Mouse (Mus musculus) embryo, embryonic 11.5 days (tissue): Measurements from ENCODE around the gene Akr1e1.
"Not testable (repeated sequence)": the region's sequence is repeated elsewhere in the genome, so short reads cannot be mapped to it uniquely, and the experiment has no call there.

Experiments used
- DNase-seq: peaks from one replicate; pipeline ENCODE4 v3.0.0-alpha.2; 2012; ENCODE audit warnings: low read depth, low spot score

The Akr1e1 gene

GRCm38 (mm10) chr13:4608961-4609409, at the start of gene Akr1e1:
Gene Akr1e1 (minus strand): TSS chr13:4609174.
- DNase-seq: peak; percentile 80

GRCm38 (mm10) chr13:4658346-4658745, 49.4 kb upstream of the Akr1e1 start:
- DNase-seq: no peak

DNA sequence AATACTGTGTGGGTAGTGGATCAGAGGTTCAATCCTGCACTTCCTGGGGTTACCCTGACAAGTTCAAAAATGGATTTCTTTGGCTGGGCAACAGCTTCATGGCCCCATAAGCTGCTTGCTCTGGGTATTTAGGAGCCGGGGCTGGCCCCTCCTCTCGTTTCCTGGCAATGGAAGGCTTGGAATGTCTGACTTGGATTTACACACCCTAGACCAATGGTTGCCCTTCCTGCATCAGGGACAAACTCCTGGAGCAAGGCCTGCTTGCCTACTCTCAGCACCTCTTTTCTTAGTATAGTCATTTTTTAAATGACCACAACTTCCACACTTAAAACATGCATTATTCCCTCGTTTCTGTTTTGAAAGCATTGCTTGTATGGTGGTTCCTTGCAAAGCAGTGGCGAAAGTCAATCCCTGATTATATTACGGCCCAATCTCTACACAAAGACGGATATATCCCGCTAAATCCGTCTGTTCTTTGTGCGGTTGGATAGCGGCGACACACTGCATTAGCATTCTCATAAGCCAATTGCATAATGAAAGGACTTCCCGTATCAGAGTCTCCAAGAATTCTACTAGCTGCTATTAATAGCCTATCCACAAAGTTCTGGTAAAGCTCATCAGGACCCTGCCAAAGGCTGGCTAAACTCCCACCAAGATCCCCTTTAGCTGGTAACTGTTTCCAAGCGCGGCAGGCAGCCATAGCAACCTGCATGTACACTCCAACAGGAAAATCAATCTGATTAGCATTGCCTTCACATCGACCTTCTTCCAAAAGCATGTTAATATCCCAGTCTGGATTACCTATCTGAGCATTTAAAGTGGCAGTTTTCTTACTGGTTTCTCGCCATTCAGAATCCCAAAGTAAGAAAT, 47.5 kb upstream of the Akr1e1 start:
- DNase-seq: no peak

- no peak for DNase-seq
Observed at GRCm38 (mm10) chr13:4650190-4650589, 41.2 kb upstream of the Akr1e1 start.

- DNase-seq: no peak
Observed at GRCm38 (mm10) chr13:4645248-4645647, 36.3 kb upstream of the Akr1e1 start.

DNA sequence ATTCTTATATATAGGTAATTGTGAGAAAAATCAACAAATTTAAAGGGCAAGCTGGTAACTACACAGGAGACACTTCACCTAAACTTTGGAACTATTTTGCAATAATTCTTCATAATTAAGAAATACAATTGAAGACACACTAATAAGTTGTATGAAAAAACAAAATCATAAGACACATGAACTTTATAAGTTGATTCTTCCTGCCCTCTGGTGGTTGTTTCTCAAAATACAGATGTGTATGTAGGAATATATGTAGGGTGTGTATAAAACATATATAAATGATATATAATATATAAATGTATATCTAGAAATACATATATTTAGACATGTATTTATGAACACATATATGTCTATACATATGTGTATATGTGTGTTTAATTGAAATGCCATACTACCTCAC, 1.9 kb upstream of the Akr1e1 start:
- DNase-seq: no peak

DNA sequence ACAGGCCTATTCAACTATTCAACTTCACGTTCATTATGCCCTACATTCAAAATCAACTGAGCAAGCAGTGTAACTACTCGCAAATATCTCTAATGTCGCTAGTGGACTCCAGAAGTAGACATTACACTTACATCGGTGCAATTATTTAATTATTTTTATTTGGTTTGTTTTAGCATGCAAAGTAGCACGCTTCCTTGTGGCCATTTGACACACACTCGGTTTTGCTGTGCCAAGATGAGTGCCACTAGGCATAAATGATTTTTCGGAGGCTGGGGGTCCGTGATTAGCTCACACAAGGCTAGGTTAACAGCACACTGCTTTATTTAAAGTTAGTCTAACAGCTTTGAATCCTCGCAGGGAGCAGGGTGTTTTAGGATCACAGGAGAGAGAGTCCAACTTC, 444 bp downstream of the Akr1e1 start:
- DNase-seq: peak; percentile 4

DNA sequence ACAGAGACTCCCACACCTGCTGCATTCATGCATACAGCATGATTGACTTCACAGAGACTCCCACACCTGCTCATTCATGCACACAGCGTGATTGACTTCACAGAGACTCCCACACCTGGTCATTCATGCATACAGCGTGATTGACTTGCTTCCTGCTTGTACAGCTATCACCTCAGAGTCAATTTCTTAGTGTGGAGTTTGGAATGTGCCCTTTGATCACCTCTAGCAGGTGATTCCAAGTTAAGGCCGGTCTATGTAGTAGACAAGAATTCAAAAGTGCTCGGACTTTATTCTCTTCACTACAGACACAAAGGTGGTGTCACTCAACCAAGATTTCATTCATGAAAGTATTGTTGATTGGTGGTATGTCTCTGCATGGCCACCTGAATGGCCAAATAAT, 2.2 kb downstream of the Akr1e1 start:
- no peak for DNase-seq

DNA sequence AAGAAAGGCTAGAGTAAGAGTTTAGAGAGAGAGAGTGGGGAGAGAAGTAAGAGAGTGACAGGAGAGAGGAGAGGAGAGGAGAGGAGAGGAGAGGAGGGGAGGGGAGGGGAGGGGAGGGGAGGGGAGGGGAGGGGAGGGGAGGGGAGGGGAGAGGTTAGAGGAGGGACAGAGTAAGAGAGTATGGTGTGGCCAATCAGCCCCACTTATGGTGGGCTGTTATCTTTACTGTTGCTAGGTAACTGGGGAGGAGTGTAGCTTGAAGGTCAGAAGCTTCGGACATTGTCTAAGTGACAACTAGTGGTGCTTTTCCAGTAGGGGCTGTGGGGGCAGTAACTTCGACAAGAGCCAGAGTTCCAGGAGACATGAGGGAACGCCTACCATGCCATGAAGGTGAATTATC, 5.5 kb downstream of the Akr1e1 start:
- not testable (repeated sequence) for DNase-seq

DNA sequence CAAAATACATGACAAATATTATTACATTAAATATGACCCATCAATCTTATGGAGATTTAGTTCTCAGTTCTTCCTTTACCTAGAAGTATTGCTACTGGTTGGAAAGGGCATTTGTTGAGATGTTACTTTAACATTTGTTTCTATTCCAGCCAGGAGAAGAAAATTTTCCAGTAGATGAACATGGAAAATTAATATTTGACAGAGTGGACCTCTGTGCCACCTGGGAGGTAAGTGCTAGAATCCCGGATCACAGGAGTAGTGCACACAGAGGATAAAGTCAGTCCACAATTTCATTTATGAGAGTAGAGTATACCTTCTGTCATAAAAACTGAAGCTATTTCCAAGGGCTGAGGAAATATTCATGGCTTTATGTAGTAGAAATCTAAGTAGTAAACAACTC, 32.1 kb downstream of the Akr1e1 start:
- no peak for DNase-seq

- no peak for DNase-seq
Observed at GRCm38 (mm10) chr13:4573871-4574270, 35.1 kb downstream of the Akr1e1 start, which contains the start of gene Akr1c21. Gene Akr1c21 (plus strand): TSS chr13:4574075.

DNA sequence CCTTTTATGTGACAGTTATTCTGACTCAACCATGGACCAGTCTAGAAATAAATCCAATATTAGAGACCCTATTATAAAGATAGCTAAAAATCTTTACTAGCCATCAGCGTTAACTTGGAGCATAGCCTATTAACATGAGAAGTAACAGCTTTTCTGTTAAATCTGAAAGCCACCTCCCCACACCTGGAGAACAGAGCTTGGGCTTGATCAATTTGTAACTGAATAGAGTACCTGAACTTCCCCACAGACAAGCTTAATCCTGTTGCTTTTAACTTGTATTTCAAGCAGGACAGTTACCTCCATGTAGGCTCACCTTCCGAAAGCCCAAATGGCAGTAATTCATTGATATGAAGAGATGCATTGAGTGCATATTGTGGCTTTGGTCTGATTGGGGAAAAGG, 43.0 kb downstream of the Akr1e1 start:
- no peak for DNase-seq

- DNase-seq: no peak
Observed at GRCm38 (mm10) chr13:4560500-4560899, 48.5 kb downstream of the Akr1e1 start.

DNA sequence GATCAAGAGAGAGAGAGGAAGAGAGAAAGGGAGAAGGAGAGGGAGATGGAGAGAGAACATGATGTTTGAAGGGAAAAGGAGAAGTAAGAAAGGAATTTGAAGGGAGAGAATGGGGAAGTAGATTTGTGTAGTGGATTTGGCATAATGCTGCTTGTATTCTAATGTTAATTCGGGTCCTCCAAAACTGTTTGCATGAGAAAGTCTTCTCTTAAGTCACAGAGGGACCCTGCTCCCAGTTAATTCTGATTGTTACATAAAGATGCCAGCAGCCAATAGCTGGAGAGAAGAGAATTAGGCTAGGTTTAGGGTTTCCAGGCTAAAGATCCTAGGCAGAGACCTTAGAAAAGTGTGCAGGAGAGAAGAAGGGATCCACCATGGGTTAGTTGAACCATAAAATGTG, 49.8 kb downstream of the Akr1e1 start:
- DNase-seq: no peak
